Mouse (Mus musculus): ENCODE data around the gene Gm11027. TPM values are rescaled to one million over a fixed set of nuclear protein-coding genes. Genes with fewer than 3 reads are reported as not detected.

Gm11027 gene
- polyA plus RNA-seq, 1 experiment = not detected

GRCm38 (mm10) chr12:116313816-116314215 lies 38.6 kb downstream of the Gm11027 start:
- H3K4me3 ChIP-seq (replicated peaks) = no peak overlapping the region
- H3K27me3 ChIP-seq (ENCODE audit: control insufficient read depth) = no peaks in the 10 kb centered on the region
- no peaks in the 10 kb centered on the region for H3K9me3 ChIP-seq (ENCODE audit: control insufficient read depth, low read length)
- no peak for TF ChIP-seq TAL1 (IDR thresholded peaks at IDR 0.05; ENCODE audit: low read length)
- no peak for TF ChIP-seq GATA1 (IDR thresholded peaks at IDR 0.05; ENCODE audit: low read length)
- peaks cover 9% of the 10 kb centered on the region for H3K4me1 ChIP-seq (ENCODE audit: control insufficient read depth)
- H3K36me3 ChIP-seq (ENCODE audit: control insufficient read depth) = peaks cover 5% of the 10 kb centered on the region

GRCm38 (mm10) chr12:116315498-116315897 lies 40.3 kb downstream of the Gm11027 start:
- no peaks in the 10 kb centered on the region for H3K9me3 ChIP-seq (ENCODE audit: control insufficient read depth, low read length)
- TF ChIP-seq TAL1 (IDR thresholded peaks at IDR 0.05; ENCODE audit: low read length) (no peak), GATA1 (IDR thresholded peaks at IDR 0.05; ENCODE audit: low read length) (no peak)

GRCm38 (mm10) chr12:116317818-116318217 lies 42.6 kb downstream of the Gm11027 start:
- Histone ChIP-seq H3K36me3 (ENCODE audit: control insufficient read depth) (peaks cover 28% of the 10 kb centered on the region), H3K4me1 (ENCODE audit: control insufficient read depth) (peaks cover 6% of the 10 kb centered on the region), H3K4me3 (replicated peaks) (no peak overlapping the region), H3K27me3 (ENCODE audit: control insufficient read depth) (no peaks in the 10 kb centered on the region), H3K9me3 (ENCODE audit: control insufficient read depth, low read length) (no peaks in the 10 kb centered on the region)
- TF ChIP-seq TAL1 (IDR thresholded peaks at IDR 0.05; ENCODE audit: low read length) = no peak
- no peak for TF ChIP-seq GATA1 (IDR thresholded peaks at IDR 0.05; ENCODE audit: low read length)

More at GRCm38 (mm10) chr12:116315498-116315897, 40.3 kb downstream of the Gm11027 start:
- Histone ChIP-seq H3K36me3 (ENCODE audit: control insufficient read depth) (peaks cover 12% of the 10 kb centered on the region), H3K27me3 (ENCODE audit: control insufficient read depth) (no peaks in the 10 kb centered on the region), H3K4me1 (ENCODE audit: control insufficient read depth) (peaks cover 6% of the 10 kb centered on the region), H3K4me3 (replicated peaks) (no peak overlapping the region)

Other genes with a start within 250 kb of the Gm11027 start
- gene Zfp386, start 227.7 kb upstream of the Gm11027 start, polyA plus RNA-seq (2012) = 0.01 TPM in 1 of 2 replicates, not detected in the other
- not detected in 2 replicates for gene Vipr2, start 197.7 kb upstream of the Gm11027 start, polyA plus RNA-seq (2012)
- gene Wdr60, start 12.4 kb upstream of the Gm11027 start, polyA plus RNA-seq (2012) = 0.06 and 0.16 TPM in 2 replicates
- gene Esyt2, start 5.8 kb downstream of the Gm11027 start, polyA plus RNA-seq (2012) = 0.63 and 0.69 TPM in 2 replicates
- gene Ncapg2, start 130.0 kb downstream of the Gm11027 start, polyA plus RNA-seq (2012) = 1.4 and 1.7 TPM in 2 replicates
- 0.03 TPM in 1 of 2 replicates, not detected in the other for gene Ptprn2, start 210.3 kb downstream of the Gm11027 start, polyA plus RNA-seq (2012)